Mouse (Mus musculus) forebrain, embryonic 11.5 days (tissue): ENCODE data around the gene D1Ertd622e. TPM values are rescaled to one million over a fixed set of nuclear protein-coding genes. Genes with fewer than 3 reads are reported as not detected.

ENCODE experiments used
- ATAC-seq: fragments of 200-750 bp; cut with Nextera tagmentation; replicated peaks from 2 replicates; pipeline ENCODE4 v1.8.0; 2017; ENCODE audit warnings: moderate TSS enrichment; ENCODE audit not compliant: low FRiP score
- DNase-seq: peaks from one replicate; pipeline ENCODE4 v3.0.0-alpha.2; 2017; ENCODE audit warnings: low spot score
- H3K27ac ChIP-seq: fragments of 300-500 bp; sonication (generic); 2 replicates; pipeline ENCODE4 v1.5.1; 2014; ENCODE audit warnings: low read depth, low read length
- H3K27me3 ChIP-seq: fragments of 300-500 bp; sonication (generic); 2 replicates; pipeline ENCODE4 v1.6.1; 2014; ENCODE audit warnings: mild to moderate bottlenecking, low read length, mixed read lengths; ENCODE audit not compliant: control insufficient read depth, insufficient read depth
- H3K36me3 ChIP-seq: fragments of 300-500 bp; sonication (generic); 2 replicates; pipeline ENCODE4 v1.6.1; 2014; ENCODE audit warnings: mild to moderate bottlenecking, low read length, moderate library complexity, mixed read lengths; ENCODE audit not compliant: control insufficient read depth, insufficient read depth
- H3K4me1 ChIP-seq: fragments of 300-500 bp; sonication (generic); replicated peaks from 2 replicates; pipeline ENCODE4 v1.6.1; 2014; ENCODE audit warnings: low read length, mixed read lengths; ENCODE audit not compliant: control insufficient read depth, insufficient read depth
- H3K4me2 ChIP-seq: fragments of 300-500 bp; sonication (generic); 2 replicates; pipeline ENCODE4 v1.6.1; 2014; ENCODE audit warnings: low read depth, mild to moderate bottlenecking, low read length, moderate library complexity, mixed read lengths; ENCODE audit not compliant: severe bottlenecking
- H3K4me3 ChIP-seq: fragments of 300-500 bp; sonication (generic); 2 replicates; pipeline ENCODE4 v1.5.1; 2014; ENCODE audit warnings: low read depth, low read length
- H3K9ac ChIP-seq: fragments of 300-500 bp; sonication (generic); 2 replicates; pipeline ENCODE4 v1.6.1; 2014; ENCODE audit warnings: low read length
- H3K9me3 ChIP-seq: fragments of 300-500 bp; sonication (generic); 2 replicates; pipeline ENCODE4 v1.6.1; 2016; ENCODE audit warnings: low read length, mixed read lengths; ENCODE audit not compliant: control insufficient read depth
- WGBS: fragments of 180-500 bp; shearing (Covaris S2); extraction: QIAGEN DNeasy Blood & Tissue Kit; methylation state at CpG from one replicate; pipeline ENCODE4 v1.1.7; 2014; 5-methylcytosine and 5-hydroxymethylcytosine counted together
- polyA plus RNA-seq: library from polyadenylated mRNA; unstranded; fragments of >200 nt; fragmentation: Nextera tagmentation; extraction: Ambion mirVana; gene quantifications from 2 replicates; pipeline ENCODE4 v1.2.1, GENCODE M21; 2014

D1Ertd622e gene
- polyA plus RNA-seq, 1 experiment from 2014 or later, result 46.8 TPM

DNA sequence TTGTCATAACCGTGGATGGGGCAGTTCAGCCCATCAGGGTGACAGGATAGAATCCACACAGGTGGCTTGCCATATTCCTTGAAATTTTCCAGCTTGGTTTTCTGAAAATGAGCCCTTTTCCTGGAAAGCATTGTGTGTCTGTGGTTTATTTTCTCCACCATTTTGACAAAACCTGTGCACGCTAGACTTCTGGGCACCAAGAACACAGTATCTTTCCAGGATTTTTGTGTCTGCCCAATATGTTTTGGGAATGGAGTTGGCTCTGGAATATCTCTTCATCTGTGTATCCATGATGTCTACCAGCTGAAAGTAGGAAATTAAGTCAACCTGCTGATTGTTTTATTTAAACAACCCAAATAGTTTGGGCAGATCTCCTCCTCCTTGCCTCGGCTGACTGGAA, 99.0 kb downstream of the D1Ertd622e start:
- 92% methylated on average over 3 of the region's 3 CpGs for WGBS
- H3K36me3 ChIP-seq, result no peaks in the 10 kb centered on the region

More for the DNA sequence above, 99.0 kb downstream of the D1Ertd622e start:
- no peak overlapping the region for H3K27ac ChIP-seq
- DNase-seq (no peak), ATAC-seq (no peak)
- H3K9ac ChIP-seq, result no peak overlapping the region
- no peaks in the 10 kb centered on the region for H3K9me3 ChIP-seq
- H3K4me1 ChIP-seq, result no peaks in the 10 kb centered on the region
- no peak overlapping the region for H3K4me3 ChIP-seq
- H3K27me3 ChIP-seq, result no peaks in the 10 kb centered on the region
- no peak overlapping the region for H3K4me2 ChIP-seq

Other genes with a start within 250 kb of the D1Ertd622e start
- 18.3 and 19.9 TPM in 2 replicates for gene Gin1, start 108.1 kb upstream of the D1Ertd622e start, polyA plus RNA-seq
- gene Ppip5k2, start 108.3 kb upstream of the D1Ertd622e start, polyA plus RNA-seq, result 49.8 and 57.2 TPM in 2 replicates